Mouse (Mus musculus) liver, postnatal 0 days (tissue): ENCODE data around the gene Sowahb.

ENCODE experiments used
- CTCF ChIP-seq: sonication (generic); IDR thresholded peaks from 2 replicates; pipeline ENCODE4 v1.5.1; 2016; ENCODE audit warnings: antibody characterized with exemption, low read depth
- EP300 ChIP-seq: IDR thresholded peaks from 2 replicates; pipeline ENCODE4 v1.6.1; 2016; ENCODE audit warnings: antibody characterized with exemption, low read depth, mild to moderate bottlenecking

DNA sequence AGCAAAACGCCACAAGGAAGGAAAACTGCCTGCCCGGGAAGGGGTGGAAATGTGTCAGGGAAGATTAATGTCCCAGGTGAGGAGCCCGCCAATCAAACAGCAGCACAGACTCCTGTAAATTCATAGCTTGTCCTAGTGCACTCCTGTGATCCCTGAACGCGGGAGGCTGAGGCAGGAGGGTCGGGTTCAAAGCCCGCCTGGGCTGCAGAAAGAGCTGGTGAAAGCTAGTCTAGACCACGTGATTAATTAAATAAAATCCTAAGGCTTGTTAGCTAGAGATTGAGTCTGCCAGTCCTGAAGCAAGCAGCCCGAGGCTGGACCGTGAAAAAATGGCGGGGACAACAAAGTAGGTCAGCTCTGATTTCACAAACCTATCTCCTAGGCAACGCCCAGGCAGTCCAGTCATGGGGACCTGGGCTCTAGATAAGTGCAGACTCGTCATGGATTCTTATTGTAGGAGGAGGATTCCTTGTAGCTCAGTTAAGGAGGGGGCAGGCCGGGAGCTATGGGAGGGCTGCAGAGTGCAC is 38.9 kb downstream of the Sowahb start:
- TF ChIP-seq CTCF, result no peak
- no peak for TF ChIP-seq EP300
